Mouse (Mus musculus) macrophage (primary cell): ENCODE data around the gene U2af1l4. TPM values are rescaled to one million over a fixed set of nuclear protein-coding genes. Genes with fewer than 3 reads are reported as not detected.

Source experiments
- H3K27ac ChIP-seq: fragments of 350-480 bp; formaldehyde crosslinking; 2 replicates; pipeline ENCODE4 v1.9.0; 2021
- H3K36me3 ChIP-seq: fragments of 350-480 bp; formaldehyde crosslinking; 2 replicates; pipeline ENCODE4 v1.9.0; 2021; ENCODE audit errors: inconsistent target
- H3K4me3 ChIP-seq: fragments of 350-480 bp; formaldehyde crosslinking; 2 replicates; pipeline ENCODE4 v1.9.0; 2021; ENCODE audit errors: inconsistent target
- H3K79me2 ChIP-seq: fragments of 350-480 bp; formaldehyde crosslinking; 2 replicates; pipeline ENCODE4 v1.9.0; 2021; ENCODE audit errors: inconsistent target
- WGBS: methylation state at CpG from one replicate; pipeline ENCODE4 v1.1.7; 2026; ENCODE audit warnings: inconsistent platforms; ENCODE audit not compliant: missing documents; 5-methylcytosine and 5-hydroxymethylcytosine counted together
- polyA plus RNA-seq: library from polyadenylated mRNA; stranded (reverse); fragments of 250-400 nt; gene quantifications from 3 replicates; pipeline ENCODE4 v1.2.4, GENCODE M21; 2018; ENCODE audit warnings: inconsistent platforms

The U2af1l4 gene
- polyA plus RNA-seq, 1 experiment from 2014 or later: 79.9 TPM

DNA sequence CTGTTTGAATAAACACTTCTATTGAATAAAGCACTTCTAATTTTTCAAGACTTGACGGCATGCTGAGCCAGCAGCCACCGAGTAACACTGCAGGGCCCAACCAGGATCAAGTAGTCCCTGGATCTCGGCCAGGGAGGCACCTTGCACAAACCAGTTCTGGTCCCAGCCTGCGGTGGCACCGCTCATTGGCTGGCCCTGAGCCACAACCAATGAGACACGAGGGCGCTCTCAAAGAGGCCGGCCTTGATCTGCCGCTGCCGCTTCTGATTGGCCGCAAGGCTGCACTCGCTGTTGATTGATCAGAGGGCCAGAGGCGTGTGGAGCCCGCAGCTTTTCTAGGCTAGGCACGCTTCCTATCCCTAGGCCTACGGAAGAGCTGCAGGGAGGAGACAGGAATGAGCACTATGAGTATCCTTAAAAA is 36.8 kb downstream of the U2af1l4 start:
- WGBS: 11% methylated on average over 16 of the region's 16 CpGs
- Histone ChIP-seq H3K79me2 (no peaks in the 10 kb centered on the region), H3K4me3 (no peak overlapping the region), H3K27ac (no peak overlapping the region), H3K36me3 (no peaks in the 10 kb centered on the region)

DNA sequence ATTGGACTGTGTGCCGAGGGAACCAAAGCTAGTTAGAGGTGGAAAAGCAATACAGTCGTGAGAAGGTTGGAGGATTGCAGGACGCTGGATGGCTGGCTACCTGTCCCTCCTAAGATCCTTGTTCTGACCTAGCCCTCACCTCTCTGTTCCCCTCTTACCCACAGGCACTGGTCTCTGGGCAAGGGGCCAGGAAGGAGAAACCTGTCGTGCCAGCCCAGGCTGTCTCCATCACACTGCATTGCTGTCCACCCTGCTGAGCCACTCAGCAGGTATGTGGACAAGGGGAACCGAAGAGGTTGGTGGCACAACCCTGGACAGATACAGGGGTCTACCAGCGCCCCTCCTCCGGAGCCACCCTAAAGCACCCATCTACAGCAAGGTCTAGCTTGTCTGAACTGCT is 37.5 kb downstream of the U2af1l4 start:
- H3K36me3 ChIP-seq: no peaks in the 10 kb centered on the region
- H3K4me3 ChIP-seq: no peak overlapping the region
- H3K79me2 ChIP-seq: no peaks in the 10 kb centered on the region
- H3K27ac ChIP-seq: no peak overlapping the region
- 80% methylated on average over 7 of the region's 7 CpGs for WGBS

- H3K4me3 ChIP-seq: no peak overlapping the region
- no peaks in the 10 kb centered on the region for H3K36me3 ChIP-seq
- WGBS: 92% methylated on average over 2 of the region's 3 CpGs
- no peak overlapping the region for H3K27ac ChIP-seq
- H3K79me2 ChIP-seq: no peaks in the 10 kb centered on the region
Measured at GRCm38 (mm10) chr7:30602583-30602982, 39.5 kb downstream of the U2af1l4 start.

GRCm38 (mm10) chr7:30604424-30604823 is 41.3 kb downstream of the U2af1l4 start:
- Histone ChIP-seq H3K27ac (no peak overlapping the region), H3K4me3 (no peak overlapping the region), H3K36me3 (no peaks in the 10 kb centered on the region), H3K79me2 (no peaks in the 10 kb centered on the region)
- 46% methylated on average over 8 of the region's 8 CpGs for WGBS

- Histone ChIP-seq H3K4me3 (no peak overlapping the region), H3K36me3 (no peaks in the 10 kb centered on the region), H3K79me2 (no peaks in the 10 kb centered on the region), H3K27ac (no peak overlapping the region)
- WGBS: 87% methylated on average over 8 of the region's 8 CpGs
Measured at GRCm38 (mm10) chr7:30604944-30605343, 41.8 kb downstream of the U2af1l4 start.

- Histone ChIP-seq H3K4me3 (no peak overlapping the region), H3K79me2 (no peaks in the 10 kb centered on the region), H3K27ac (no peak overlapping the region), H3K36me3 (no peaks in the 10 kb centered on the region)
- WGBS: 31% methylated on average over 8 of the region's 8 CpGs
Measured at GRCm38 (mm10) chr7:30607706-30608309, 44.7 kb downstream of the U2af1l4 start.

GRCm38 (mm10) chr7:30608476-30608875 is 45.4 kb downstream of the U2af1l4 start:
- Histone ChIP-seq H3K27ac (no peak overlapping the region), H3K4me3 (no peak overlapping the region), H3K36me3 (no peaks in the 10 kb centered on the region), H3K79me2 (no peaks in the 10 kb centered on the region)
- 59% methylated on average over 16 of the region's 16 CpGs for WGBS

DNA sequence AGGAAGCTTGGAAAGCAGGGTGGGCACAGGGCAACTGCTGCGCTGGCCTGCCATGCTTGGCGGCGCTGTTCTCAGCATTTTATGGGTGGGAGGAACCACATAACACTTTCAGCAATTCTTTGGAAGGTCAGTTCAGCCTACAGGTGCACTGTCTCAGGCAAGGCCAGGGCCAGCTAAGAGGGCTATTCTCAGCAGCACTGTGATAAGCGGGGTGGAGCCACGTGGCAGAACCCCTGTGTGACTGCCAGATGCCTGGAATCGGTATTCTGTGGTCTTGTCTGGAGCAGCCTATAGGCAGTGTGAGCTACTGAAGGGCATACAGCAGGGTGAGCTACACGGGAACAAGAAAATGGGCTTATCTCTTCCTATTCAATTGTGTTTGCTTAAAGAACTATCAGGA is 46.9 kb downstream of the U2af1l4 start:
- Histone ChIP-seq H3K79me2 (no peaks in the 10 kb centered on the region), H3K36me3 (no peaks in the 10 kb centered on the region), H3K4me3 (no peak overlapping the region), H3K27ac (no peak overlapping the region)
- 73% methylated on average over 7 of the region's 7 CpGs for WGBS

DNA sequence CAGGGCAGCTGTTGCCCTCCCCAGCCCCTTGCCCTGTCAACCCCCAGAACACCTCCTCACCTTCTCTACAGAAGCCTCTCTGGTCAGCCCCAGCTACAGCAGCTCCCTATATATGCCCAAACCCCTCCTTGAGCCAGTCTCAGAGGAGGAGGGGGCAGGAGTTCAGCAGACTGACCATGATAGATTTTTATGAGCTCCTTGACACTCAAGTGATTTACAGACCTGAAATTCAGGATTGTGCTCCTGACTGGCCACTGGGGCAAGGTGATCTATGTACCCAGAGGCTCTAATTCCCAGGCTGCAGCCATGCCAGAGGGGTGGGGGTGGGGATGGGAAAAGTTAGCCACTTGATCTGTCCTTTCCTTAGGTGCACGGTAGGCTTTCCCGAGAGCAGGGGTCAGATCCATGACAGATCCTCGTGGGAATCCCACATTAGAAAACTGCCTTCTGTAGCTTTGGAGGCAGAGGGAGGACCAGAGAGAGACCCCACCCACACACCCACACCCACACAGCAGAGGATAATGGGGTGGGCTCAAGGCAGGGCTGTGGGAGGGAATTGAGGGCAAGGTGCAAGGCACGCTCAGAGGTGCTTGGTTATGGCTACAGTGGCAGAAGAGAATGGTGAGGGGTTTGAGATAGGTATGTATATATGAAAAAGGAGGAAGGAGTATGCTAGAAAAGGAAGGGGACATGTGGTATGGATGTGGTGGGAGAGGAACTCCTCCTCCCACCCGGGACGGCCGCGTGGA is 49.7 kb downstream of the U2af1l4 start, which contains the start of gene Upk1a:
Gene Upk1a (minus strand): TSS at position 194 of the 749 bp plus-strand sequence.
- H3K79me2 ChIP-seq: no peaks in the 10 kb centered on the region
- no peak within 1 kb of the TSS for H3K27ac ChIP-seq
- 92% methylated on average over 4 of the region's 8 CpGs for WGBS
- H3K4me3 ChIP-seq: no peak within 1 kb of the TSS
- H3K36me3 ChIP-seq: peaks cover 20% of the 10 kb centered on the region

GRCm38 (mm10) chr7:30613529-30614112 is 50.5 kb downstream of the U2af1l4 start:
- H3K4me3 ChIP-seq: no peak overlapping the region

DNA sequence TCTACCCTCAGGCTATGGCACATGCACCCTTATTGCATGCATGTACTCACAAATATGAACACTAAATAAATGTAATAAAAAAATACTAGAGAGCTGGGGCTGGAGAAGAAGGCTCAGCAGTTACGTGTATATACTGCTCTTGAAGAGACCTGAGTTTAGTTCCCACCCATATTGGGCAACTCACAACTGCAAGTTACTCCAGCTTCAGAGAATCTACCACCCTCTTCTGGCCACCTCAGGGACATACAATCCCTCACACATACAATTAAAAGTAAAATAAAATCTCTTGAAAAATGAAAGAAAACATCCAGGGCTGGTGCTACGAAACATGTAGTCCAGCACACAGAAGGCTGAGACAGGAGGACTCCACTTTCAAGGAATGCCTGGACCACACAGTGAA is 51.4 kb downstream of the U2af1l4 start:
- 47% methylated on average over 2 of the region's 2 CpGs for WGBS

More at GRCm38 (mm10) chr7:30613529-30614112, 50.5 kb downstream of the U2af1l4 start:
- no peaks in the 10 kb centered on the region for H3K79me2 ChIP-seq
- 20% methylated on average over 14 of the region's 14 CpGs for WGBS
- H3K36me3 ChIP-seq: peaks cover 28% of the 10 kb centered on the region
- no peak overlapping the region for H3K27ac ChIP-seq

More for the DNA sequence above, 51.4 kb downstream of the U2af1l4 start:
- Histone ChIP-seq H3K4me3 (no peak overlapping the region), H3K27ac (no peak overlapping the region), H3K36me3 (peaks cover 36% of the 10 kb centered on the region), H3K79me2 (peaks cover 2% of the 10 kb centered on the region; the same call in 1 of the 2 replicates)

Other genes starting within 250 kb of the U2af1l4 start
- gene Syne4, start 248.5 kb upstream of the U2af1l4 start, polyA plus RNA-seq: 0.30 to 0.82 TPM (median 0.74 TPM) in 3 replicates
- 0.33 to 0.57 TPM (median 0.33 TPM) in 3 replicates for gene E130208F15Rik, start 241.6 kb upstream of the U2af1l4 start, polyA plus RNA-seq
- 4.6 to 6.7 TPM (median 5.0 TPM) in 3 replicates for gene Sdhaf1, start 239.4 kb upstream of the U2af1l4 start, polyA plus RNA-seq
- 0.07 TPM in 1 of 3 replicates, not detected in the others for gene Lrfn3, start 200.5 kb upstream of the U2af1l4 start, polyA plus RNA-seq
- 2,505 to 4,301 TPM (median 3,819 TPM) in 3 replicates for gene Tyrobp, start 149.5 kb upstream of the U2af1l4 start, polyA plus RNA-seq
- 9.3 to 40.5 TPM (median 34.0 TPM) in 3 replicates for gene Hcst, start 143.4 kb upstream of the U2af1l4 start, polyA plus RNA-seq
- gene Nfkbid, start 141.6 kb upstream of the U2af1l4 start, polyA plus RNA-seq: 3.2 to 8.3 TPM (median 6.3 TPM) in 3 replicates
- gene Aplp1, start 117.8 kb upstream of the U2af1l4 start, polyA plus RNA-seq: 0.67 to 1.3 TPM (median 0.75 TPM) in 3 replicates
- not detected in 3 replicates for gene Kirrel2, start 105.6 kb upstream of the U2af1l4 start, polyA plus RNA-seq
- not detected in 3 replicates for gene Nphs1, start 105.0 kb upstream of the U2af1l4 start, polyA plus RNA-seq
- gene Prodh2, start 69.7 kb upstream of the U2af1l4 start, polyA plus RNA-seq: not detected in 3 replicates
- 0.09 to 0.30 TPM (median 0.16 TPM) in 3 replicates for gene Arhgap33, start 28.2 kb upstream of the U2af1l4 start, polyA plus RNA-seq
- gene Hspb6, start 11.1 kb upstream of the U2af1l4 start, polyA plus RNA-seq: 3.0 to 7.5 TPM (median 3.9 TPM) in 3 replicates
- gene Proser3, start 11.0 kb upstream of the U2af1l4 start, polyA plus RNA-seq: 1.8 to 5.6 TPM (median 2.0 TPM) in 3 replicates
- 18.0 to 27.7 TPM (median 25.4 TPM) in 3 replicates for gene Lin37, start 3.5 kb upstream of the U2af1l4 start, polyA plus RNA-seq
- 0.69 to 3.4 TPM (median 0.84 TPM) in 3 replicates for gene Gm49396, start within 50 bp of the U2af1l4 start, polyA plus RNA-seq
- gene Psenen, start 326 bp downstream of the U2af1l4 start, polyA plus RNA-seq: 123 to 220 TPM (median 157 TPM) in 3 replicates
- gene Igflr1, start 2.1 kb downstream of the U2af1l4 start, polyA plus RNA-seq: 0.68 TPM in 1 of 3 replicates, not detected in the others
- 13.9 to 35.4 TPM (median 16.1 TPM) in 3 replicates for gene Kmt2b, start 25.4 kb downstream of the U2af1l4 start, polyA plus RNA-seq
- gene Zbtb32, start 35.6 kb downstream of the U2af1l4 start, polyA plus RNA-seq: 0.14 TPM in 1 of 3 replicates, not detected in the others
- gene Upk1a, start 49.5 kb downstream of the U2af1l4 start, polyA plus RNA-seq: 0.46 TPM in 1 of 3 replicates, not detected in the others
- 333 to 597 TPM (median 504 TPM) in 3 replicates for gene Cox6b1, start 62.9 kb downstream of the U2af1l4 start, polyA plus RNA-seq
- gene Etv2, start 72.6 kb downstream of the U2af1l4 start, polyA plus RNA-seq: not detected in 3 replicates
- gene Rbm42, start 87.0 kb downstream of the U2af1l4 start, polyA plus RNA-seq: 49.7 to 73.5 TPM (median 66.3 TPM) in 3 replicates
- 4.8 to 11.7 TPM (median 6.3 TPM) in 3 replicates for gene Haus5, start 101.7 kb downstream of the U2af1l4 start, polyA plus RNA-seq
- not detected in 3 replicates for gene Pmis2, start 108.3 kb downstream of the U2af1l4 start, polyA plus RNA-seq
- gene 2200002J24Rik, start 135.6 kb downstream of the U2af1l4 start, polyA plus RNA-seq: not detected in 3 replicates
- not detected in 3 replicates for gene Atp4a, start 148.9 kb downstream of the U2af1l4 start, polyA plus RNA-seq
- gene Tmem147, start 166.2 kb downstream of the U2af1l4 start, polyA plus RNA-seq: 24.1 to 98.6 TPM (median 72.6 TPM) in 3 replicates
- gene Gapdhs, start 180.4 kb downstream of the U2af1l4 start, polyA plus RNA-seq: not detected in 3 replicates
- gene Sbsn, start 188.2 kb downstream of the U2af1l4 start, polyA plus RNA-seq: 0.54 to 2.3 TPM (median 1.5 TPM) in 3 replicates
- gene Dmkn, start 200.5 kb downstream of the U2af1l4 start, polyA plus RNA-seq: 0.37 TPM in 1 of 3 replicates, not detected in the others
- gene Krtdap, start 224.6 kb downstream of the U2af1l4 start, polyA plus RNA-seq: not detected in 3 replicates